Mouse (Mus musculus): ENCODE results near the gene Triobp. TPM values are rescaled to one million over a fixed set of nuclear protein-coding genes. Genes with fewer than 3 reads are reported as not detected.

Gene Triobp
- polyA plus RNA-seq, 1 experiment from 2014 or later = 50.2 TPM

- Histone ChIP-seq H3K27ac (no peak overlapping the region), H3K4me3 (no peak overlapping the region), H3K36me3 (peaks cover 87% of the 10 kb centered on the region), H3K4me1 (peaks cover 24% of the 10 kb centered on the region), H3K9me3 (no peaks in the 10 kb centered on the region), H3K4me2 (replicated peaks) (no peak overlapping the region), H3K27me3 (no peaks in the 10 kb centered on the region), H3K9ac (no peak overlapping the region)
- WGBS = 94% methylated on average over 25 of the region's 25 CpGs
- ATAC-seq (ENCODE audit: low FRiP score, low read depth) = no peak
Observed at GRCm38 (mm10) chr15:78990970-78991525, 43.5 kb downstream of the Triobp start.

- no peaks in the 10 kb centered on the region for H3K9me3 ChIP-seq
- no peak overlapping the region for H3K4me2 ChIP-seq (replicated peaks)
- no peak for ATAC-seq (ENCODE audit: low FRiP score, low read depth)
- H3K9ac ChIP-seq = no peak overlapping the region
- H3K27me3 ChIP-seq = no peaks in the 10 kb centered on the region
- H3K27ac ChIP-seq = no peak overlapping the region
- 95% methylated on average over 7 of the region's 7 CpGs for WGBS
- peaks cover 12% of the 10 kb centered on the region for H3K4me1 ChIP-seq
- H3K4me3 ChIP-seq = no peak overlapping the region
- H3K36me3 ChIP-seq = peaks cover 98% of the 10 kb centered on the region
Observed at GRCm38 (mm10) chr15:78992235-78992634, 44.7 kb downstream of the Triobp start.

- H3K27ac ChIP-seq = no peak overlapping the region
- no peak for ATAC-seq (ENCODE audit: low FRiP score, low read depth)
- H3K4me2 ChIP-seq (replicated peaks) = no peak overlapping the region
- H3K36me3 ChIP-seq = peaks cover 99% of the 10 kb centered on the region
- H3K9ac ChIP-seq = no peak overlapping the region
- peaks cover 9% of the 10 kb centered on the region for H3K4me1 ChIP-seq
- no peak overlapping the region for H3K4me3 ChIP-seq
- WGBS = 95% methylated on average over 24 of the region's 24 CpGs
- no peaks in the 10 kb centered on the region for H3K9me3 ChIP-seq
- H3K27me3 ChIP-seq = no peaks in the 10 kb centered on the region
Observed at GRCm38 (mm10) chr15:78992925-78993324, 45.4 kb downstream of the Triobp start.

GRCm38 (mm10) chr15:78995916-78996315, 48.4 kb downstream of the Triobp start:
- Histone ChIP-seq H3K4me2 (replicated peaks) (no peak overlapping the region), H3K9me3 (no peaks in the 10 kb centered on the region), H3K4me1 (no peaks in the 10 kb centered on the region), H3K27me3 (no peaks in the 10 kb centered on the region), H3K27ac (no peak overlapping the region), H3K36me3 (peaks cover 99% of the 10 kb centered on the region), H3K9ac (no peak overlapping the region), H3K4me3 (no peak overlapping the region)
- ATAC-seq (ENCODE audit: low FRiP score, low read depth) = no peak
- 89% methylated on average over 4 of the region's 4 CpGs for WGBS

- H3K27ac ChIP-seq = no peak overlapping the region
- H3K4me2 ChIP-seq (replicated peaks) = no peak overlapping the region
- H3K9ac ChIP-seq = no peak overlapping the region
- no peak for ATAC-seq (ENCODE audit: low FRiP score, low read depth)
- H3K9me3 ChIP-seq = no peaks in the 10 kb centered on the region
- H3K27me3 ChIP-seq = no peaks in the 10 kb centered on the region
- no peaks in the 10 kb centered on the region for H3K4me1 ChIP-seq
- no peak overlapping the region for H3K4me3 ChIP-seq
- H3K36me3 ChIP-seq = peaks cover 99% of the 10 kb centered on the region
- WGBS = 81% methylated on average over 3 of the region's 3 CpGs
Observed at GRCm38 (mm10) chr15:78996663-78997062, 49.1 kb downstream of the Triobp start.

- H3K4me1 ChIP-seq = no peaks in the 10 kb centered on the region
- H3K27me3 ChIP-seq = no peaks in the 10 kb centered on the region
- no peak overlapping the region for H3K4me3 ChIP-seq
- H3K9me3 ChIP-seq = no peaks in the 10 kb centered on the region
- H3K4me2 ChIP-seq (replicated peaks) = no peak overlapping the region
- WGBS = 68% methylated on average over 8 of the region's 8 CpGs
- H3K9ac ChIP-seq = no peak overlapping the region
- no peak for ATAC-seq (ENCODE audit: low FRiP score, low read depth)
- peaks cover 99% of the 10 kb centered on the region for H3K36me3 ChIP-seq
- peak overlapping the region; percentile 34; the same call in 1 of the 2 replicates for H3K27ac ChIP-seq
Observed at GRCm38 (mm10) chr15:78998348-78998747, 50.8 kb downstream of the Triobp start.

- no peak overlapping the region for H3K9ac ChIP-seq
- peaks cover 99% of the 10 kb centered on the region for H3K36me3 ChIP-seq
- H3K4me2 ChIP-seq (replicated peaks) = no peak overlapping the region
- WGBS = 82% methylated on average over 11 of the region's 11 CpGs
- no peak overlapping the region for H3K4me3 ChIP-seq
- no peaks in the 10 kb centered on the region for H3K4me1 ChIP-seq
- H3K27ac ChIP-seq = peak overlapping the region; percentile 28; the same call in 1 of the 2 replicates
- H3K27me3 ChIP-seq = no peaks in the 10 kb centered on the region
- no peak for ATAC-seq (ENCODE audit: low FRiP score, low read depth)
- H3K9me3 ChIP-seq = no peaks in the 10 kb centered on the region
Observed at GRCm38 (mm10) chr15:78999586-78999985, 52.1 kb downstream of the Triobp start.

- Histone ChIP-seq H3K9me3 (no peaks in the 10 kb centered on the region), H3K36me3 (peaks cover 99% of the 10 kb centered on the region), H3K4me3 (no peak overlapping the region), H3K9ac (no peak overlapping the region), H3K27me3 (no peaks in the 10 kb centered on the region), H3K4me2 (replicated peaks) (no peak overlapping the region), H3K27ac (no peak overlapping the region), H3K4me1 (no peaks in the 10 kb centered on the region)
- WGBS = 76% methylated on average over 7 of the region's 7 CpGs
- no peak for ATAC-seq (ENCODE audit: low FRiP score, low read depth)
Observed at GRCm38 (mm10) chr15:79000357-79000791, 52.9 kb downstream of the Triobp start.

GRCm38 (mm10) chr15:79001559-79001958, 54.0 kb downstream of the Triobp start:
- WGBS = 89% methylated on average over 5 of the region's 5 CpGs
- Histone ChIP-seq H3K27ac (no peak overlapping the region), H3K27me3 (no peaks in the 10 kb centered on the region), H3K9ac (no peak overlapping the region), H3K9me3 (no peaks in the 10 kb centered on the region), H3K4me3 (no peak overlapping the region), H3K4me2 (replicated peaks) (no peak overlapping the region), H3K4me1 (no peaks in the 10 kb centered on the region), H3K36me3 (peaks cover 99% of the 10 kb centered on the region)
- ATAC-seq (ENCODE audit: low FRiP score, low read depth) = no peak

GRCm38 (mm10) chr15:79002036-79002435, 54.5 kb downstream of the Triobp start:
- 43% methylated on average over 19 of the region's 19 CpGs for WGBS
- no peaks in the 10 kb centered on the region for H3K27me3 ChIP-seq
- H3K9ac ChIP-seq = no peak overlapping the region
- H3K4me2 ChIP-seq (replicated peaks) = no peak overlapping the region
- peaks cover 99% of the 10 kb centered on the region for H3K36me3 ChIP-seq
- no peak overlapping the region for H3K27ac ChIP-seq
- no peaks in the 10 kb centered on the region for H3K4me1 ChIP-seq
- no peak for ATAC-seq (ENCODE audit: low FRiP score, low read depth)
- no peaks in the 10 kb centered on the region for H3K9me3 ChIP-seq
- H3K4me3 ChIP-seq = no peak overlapping the region

- 88% methylated on average over 3 of the region's 3 CpGs for WGBS
- no peak for ATAC-seq (ENCODE audit: low FRiP score, low read depth)
- Histone ChIP-seq H3K36me3 (peaks cover 97% of the 10 kb centered on the region), H3K4me3 (no peak overlapping the region), H3K27ac (no peak overlapping the region), H3K27me3 (no peaks in the 10 kb centered on the region), H3K4me1 (no peaks in the 10 kb centered on the region), H3K9ac (no peak overlapping the region), H3K9me3 (no peaks in the 10 kb centered on the region), H3K4me2 (replicated peaks) (no peak overlapping the region)
Observed at GRCm38 (mm10) chr15:79003079-79003478, 55.6 kb downstream of the Triobp start.

GRCm38 (mm10) chr15:79005581-79005980, 58.1 kb downstream of the Triobp start:
- 91% methylated on average over 9 of the region's 9 CpGs for WGBS
- no peak overlapping the region for H3K4me3 ChIP-seq
- ATAC-seq (ENCODE audit: low FRiP score, low read depth) = no peak
- no peaks in the 10 kb centered on the region for H3K27me3 ChIP-seq
- H3K27ac ChIP-seq = no peak overlapping the region
- no peaks in the 10 kb centered on the region for H3K4me1 ChIP-seq
- H3K9ac ChIP-seq = no peak overlapping the region
- no peaks in the 10 kb centered on the region for H3K9me3 ChIP-seq
- no peak overlapping the region for H3K4me2 ChIP-seq (replicated peaks)
- peaks cover 77% of the 10 kb centered on the region for H3K36me3 ChIP-seq

- no peak overlapping the region for H3K9ac ChIP-seq
- no peaks in the 10 kb centered on the region for H3K4me1 ChIP-seq
- H3K36me3 ChIP-seq = peaks cover 67% of the 10 kb centered on the region
- no peaks in the 10 kb centered on the region for H3K9me3 ChIP-seq
- no peaks in the 10 kb centered on the region for H3K27me3 ChIP-seq
- no peak for ATAC-seq (ENCODE audit: low FRiP score, low read depth)
- WGBS = 74% methylated on average over 3 of the region's 3 CpGs
- no peak overlapping the region for H3K4me3 ChIP-seq
- no peak overlapping the region for H3K4me2 ChIP-seq (replicated peaks)
- H3K27ac ChIP-seq = no peak overlapping the region
Observed at GRCm38 (mm10) chr15:79006638-79007037, 59.1 kb downstream of the Triobp start.
